Mouse (Mus musculus) liver, postnatal 0 days (tissue): ENCODE measurements around the gene Zgrf1. TPM values are rescaled to one million over a fixed set of nuclear protein-coding genes. Genes with fewer than 3 reads are reported as not detected.
A peak's percentile ranks its signal among the peaks of the same experiment; 100 is the strongest.

Source experiments
- ATAC-seq: fragments of 200-750 bp; cut with Nextera tagmentation; 2 replicates; pipeline ENCODE4 v1.8.0; 2017; ENCODE audit warnings: mild to moderate bottlenecking, moderate library complexity
- DNase-seq: peaks from one replicate; pipeline ENCODE4 v3.0.0-alpha.2; 2016
- H3K27ac ChIP-seq: fragments of 300-500 bp; sonication (generic); 2 replicates; pipeline ENCODE4 v1.5.1; 2014; ENCODE audit warnings: antibody characterized with exemption, moderate library complexity, mild to moderate bottlenecking, low read depth
- H3K27me3 ChIP-seq: fragments of 300-500 bp; sonication (generic); 2 replicates; pipeline ENCODE4 v1.6.1; 2014; ENCODE audit warnings: low read length, control low read depth, mixed read lengths; ENCODE audit not compliant: insufficient read depth
- H3K36me3 ChIP-seq: fragments of 300-500 bp; sonication (generic); replicated peaks from 2 replicates; pipeline ENCODE4 v1.6.1; 2014; ENCODE audit warnings: mild to moderate bottlenecking, control low read depth, low read length, moderate library complexity, mixed read lengths; ENCODE audit not compliant: insufficient read depth
- H3K4me1 ChIP-seq: fragments of 300-500 bp; sonication (generic); 2 replicates; pipeline ENCODE4 v1.6.1; 2014; ENCODE audit warnings: antibody characterized with exemption, mild to moderate bottlenecking, control low read depth; ENCODE audit not compliant: insufficient read depth
- H3K4me2 ChIP-seq: fragments of 300-500 bp; sonication (generic); 2 replicates; pipeline ENCODE4 v1.6.1; 2014; ENCODE audit warnings: low read depth, mild to moderate bottlenecking, low read length, moderate library complexity, mixed read lengths
- H3K4me3 ChIP-seq: fragments of 300-500 bp; sonication (generic); 2 replicates; pipeline ENCODE4 v1.5.1; 2014; ENCODE audit warnings: low read depth, low read length
- H3K9ac ChIP-seq: fragments of 300-500 bp; sonication (generic); replicated peaks from 2 replicates; pipeline ENCODE4 v1.6.1; 2014; ENCODE audit warnings: mild to moderate bottlenecking, moderate library complexity
- H3K9me3 ChIP-seq: fragments of 300-500 bp; sonication (generic); 2 replicates; pipeline ENCODE4 v1.6.1; 2016; ENCODE audit warnings: mild to moderate bottlenecking, control low read depth, low read length, mixed read lengths
- CTCF ChIP-seq: sonication (generic); IDR thresholded peaks from 2 replicates; pipeline ENCODE4 v1.5.1; 2016; ENCODE audit warnings: antibody characterized with exemption, low read depth
- EP300 ChIP-seq: IDR thresholded peaks from 2 replicates; pipeline ENCODE4 v1.6.1; 2016; ENCODE audit warnings: antibody characterized with exemption, low read depth, mild to moderate bottlenecking
- WGBS: fragments of 180-500 bp; shearing (Covaris S2); extraction: QIAGEN DNeasy Blood & Tissue Kit; methylation state at CpG from one replicate; pipeline ENCODE4 v1.1.7; 2014; ENCODE audit not compliant: insufficient replicate concordance; 5-methylcytosine and 5-hydroxymethylcytosine counted together
- polyA plus RNA-seq: library from polyadenylated mRNA; unstranded; fragments of >200 nt; fragmentation: Nextera tagmentation; extraction: Ambion mirVana; gene quantifications from 2 replicates; pipeline ENCODE4 v1.2.1, GENCODE M21; 2015

The Zgrf1 gene
- polyA plus RNA-seq, 1 experiment from 2014 or later: 1.5 TPM

- no peak for DNase-seq
- Histone ChIP-seq H3K9ac (no peak overlapping the region), H3K27me3 (no peaks in the 10 kb centered on the region), H3K4me2 (no peak overlapping the region), H3K9me3 (no peaks in the 10 kb centered on the region), H3K27ac (no peak overlapping the region), H3K4me1 (no peaks in the 10 kb centered on the region), H3K36me3 (no peaks in the 10 kb centered on the region), H3K4me3 (no peak overlapping the region)
- WGBS: 72% methylated on average over 4 of the region's 4 CpGs
- TF ChIP-seq EP300: no peak
- no peak for TF ChIP-seq CTCF
- no peak for ATAC-seq
Observed at GRCm38 (mm10) chr3:127529824-127530223, 23.5 kb upstream of the Zgrf1 start.

DNA sequence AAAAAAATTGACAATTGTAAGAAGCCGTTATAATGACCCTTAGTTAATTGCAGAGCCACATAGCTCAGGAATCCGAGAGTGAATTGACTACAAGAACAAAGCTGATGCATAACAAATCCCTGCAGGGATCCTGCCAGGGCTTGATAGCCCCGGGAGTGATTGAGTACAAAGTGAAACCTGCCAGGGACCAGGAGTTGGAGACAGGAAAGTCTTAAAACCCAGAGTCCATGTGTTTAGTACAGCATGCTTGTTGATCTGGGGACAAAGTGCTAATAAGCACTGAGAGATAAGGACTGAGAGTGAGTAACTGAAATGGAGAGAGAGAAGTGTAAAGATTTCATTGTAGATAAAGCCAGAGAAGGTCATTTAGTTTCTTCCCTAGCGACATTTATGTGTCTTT lies 23.0 kb upstream of the Zgrf1 start:
- TF ChIP-seq EP300 (no peak), CTCF (no peak)
- Histone ChIP-seq H3K36me3 (no peaks in the 10 kb centered on the region), H3K9me3 (no peaks in the 10 kb centered on the region), H3K27me3 (no peaks in the 10 kb centered on the region), H3K27ac (no peak overlapping the region), H3K9ac (no peak overlapping the region), H3K4me1 (no peaks in the 10 kb centered on the region), H3K4me2 (no peak overlapping the region), H3K4me3 (no peak overlapping the region)
- 29% methylated on average over 4 of the region's 4 CpGs for WGBS
- DNase-seq (no peak), ATAC-seq (no peak)

DNA sequence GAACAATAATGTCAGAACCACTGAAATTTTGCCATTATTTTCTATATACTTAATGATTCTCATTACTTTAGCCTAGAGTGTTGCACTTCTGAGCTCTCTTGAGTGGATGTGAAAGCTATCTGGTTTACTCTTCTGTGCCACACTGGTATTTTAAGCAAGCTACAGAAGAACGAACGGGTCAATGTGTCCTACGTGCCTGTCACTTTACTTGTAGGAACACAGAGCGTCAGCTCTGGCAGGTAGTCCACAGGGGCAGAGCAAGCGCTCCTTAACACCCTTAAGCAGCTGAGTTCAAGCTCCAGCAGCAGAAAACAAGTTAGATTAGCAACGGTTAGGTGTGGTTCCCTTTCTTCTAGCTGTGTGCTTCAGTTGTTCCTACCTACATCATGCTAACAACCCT lies 14.1 kb upstream of the Zgrf1 start:
- H3K9me3 ChIP-seq: no peaks in the 10 kb centered on the region
- H3K4me2 ChIP-seq: no peak overlapping the region
- no peak overlapping the region for H3K4me3 ChIP-seq
- H3K27me3 ChIP-seq: no peaks in the 10 kb centered on the region
- no peak for TF ChIP-seq EP300
- TF ChIP-seq CTCF: no peak
- H3K9ac ChIP-seq: no peak overlapping the region
- DNase-seq: no peak
- no peaks in the 10 kb centered on the region for H3K4me1 ChIP-seq
- peaks cover 25% of the 10 kb centered on the region for H3K36me3 ChIP-seq
- ATAC-seq: no peak
- H3K27ac ChIP-seq: no peak overlapping the region
- WGBS: 79% methylated on average over 6 of the region's 6 CpGs

DNA sequence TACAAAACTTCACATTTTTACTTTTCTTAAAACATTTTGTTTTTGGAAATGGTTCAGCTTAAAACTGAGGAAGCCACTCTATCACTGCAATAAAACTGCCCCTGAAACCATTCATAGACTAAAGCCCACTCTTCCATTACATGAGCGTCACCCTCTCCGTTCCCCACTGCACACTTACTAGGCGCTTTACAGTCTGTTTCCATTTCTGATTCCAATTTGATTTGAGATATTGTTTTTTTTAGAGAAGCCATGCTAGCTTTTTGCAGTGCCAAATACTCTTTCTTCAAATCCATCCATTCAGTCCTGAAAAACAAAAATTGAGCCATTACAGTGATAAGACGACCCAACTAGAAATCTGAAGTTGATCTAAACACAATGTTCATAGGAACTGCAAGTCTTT lies 9.3 kb upstream of the Zgrf1 start:
- Histone ChIP-seq H3K4me2 (no peak overlapping the region), H3K27ac (no peak overlapping the region), H3K4me1 (no peaks in the 10 kb centered on the region), H3K27me3 (no peaks in the 10 kb centered on the region), H3K4me3 (no peak overlapping the region), H3K36me3 (peaks cover 34% of the 10 kb centered on the region), H3K9ac (no peak overlapping the region), H3K9me3 (no peaks in the 10 kb centered on the region)
- 84% methylated on average over 4 of the region's 4 CpGs for WGBS
- ATAC-seq: no peak
- TF ChIP-seq EP300 (no peak), CTCF (no peak)
- no peak for DNase-seq

DNA sequence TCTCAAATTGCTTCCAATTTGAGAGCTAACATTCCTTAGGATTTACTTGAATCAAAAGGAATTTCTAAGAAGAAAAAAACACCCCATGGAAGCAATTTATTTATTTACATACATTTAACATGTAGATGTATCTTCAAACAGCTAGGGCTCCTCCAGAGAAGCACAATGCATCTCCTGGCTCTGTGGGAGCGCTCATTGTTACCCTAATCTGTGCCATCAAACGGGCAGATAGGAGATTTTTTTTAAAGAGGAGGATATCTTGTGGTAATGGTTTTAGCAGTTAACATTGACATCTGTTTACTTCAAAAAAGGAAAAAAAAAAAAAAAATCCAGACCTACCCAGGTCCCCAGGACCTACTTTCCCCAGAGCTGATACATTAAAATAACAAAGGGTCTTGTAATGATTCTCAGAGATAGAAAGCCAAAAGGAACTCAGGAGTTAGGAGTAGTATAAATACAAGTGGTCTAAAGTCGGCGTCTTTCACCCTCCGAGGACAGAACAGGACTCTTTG lies 8.6 kb upstream of the Zgrf1 start:
- H3K9me3 ChIP-seq: no peaks in the 10 kb centered on the region
- DNase-seq (no peak), ATAC-seq (no peak)
- peaks cover 34% of the 10 kb centered on the region for H3K36me3 ChIP-seq
- H3K27me3 ChIP-seq: no peaks in the 10 kb centered on the region
- no peak for TF ChIP-seq EP300
- TF ChIP-seq CTCF: no peak
- no peak overlapping the region for H3K4me2 ChIP-seq
- no peaks in the 10 kb centered on the region for H3K4me1 ChIP-seq
- 63% methylated on average over 5 of the region's 5 CpGs for WGBS
- H3K9ac ChIP-seq: no peak overlapping the region
- no peak overlapping the region for H3K4me3 ChIP-seq
- no peak overlapping the region for H3K27ac ChIP-seq

- Histone ChIP-seq H3K27me3 (no peaks in the 10 kb centered on the region), H3K4me2 (no peak overlapping the region), H3K9me3 (no peaks in the 10 kb centered on the region), H3K4me3 (no peak overlapping the region), H3K27ac (no peak overlapping the region), H3K4me1 (peaks cover 3% of the 10 kb centered on the region; the same call in 1 of the 2 replicates), H3K36me3 (peaks cover 27% of the 10 kb centered on the region), H3K9ac (no peak overlapping the region)
- WGBS: 58% methylated on average over 5 of the region's 5 CpGs
- DNase-seq (peak; percentile 48), ATAC-seq (no peak)
- TF ChIP-seq EP300 (no peak), CTCF (peak; percentile 64)
Observed at GRCm38 (mm10) chr3:127547882-127548281, 5.4 kb upstream of the Zgrf1 start.

GRCm38 (mm10) chr3:127552434-127552972 lies 786 bp upstream of the Zgrf1 start:
- 3% methylated on average over 13 of the region's 13 CpGs for WGBS
- no peaks in the 10 kb centered on the region; the same call in none of the 2 replicates for H3K36me3 ChIP-seq
- no peak for TF ChIP-seq EP300
- peak overlapping the region; percentile 72 for H3K4me3 ChIP-seq
- H3K27me3 ChIP-seq: no peaks in the 10 kb centered on the region
- DNase-seq (no peak), ATAC-seq (no peak)
- H3K27ac ChIP-seq: peak overlapping the region; percentile 94
- H3K4me1 ChIP-seq: peaks cover 7% of the 10 kb centered on the region; the same call in 1 of the 2 replicates
- H3K9me3 ChIP-seq: no peaks in the 10 kb centered on the region
- H3K9ac ChIP-seq: peak overlapping the region; percentile 79
- peak overlapping the region; percentile 75 for H3K4me2 ChIP-seq
